Mouse (Mus musculus) forebrain, embryonic 15.5 days (tissue): ENCODE results near the gene Dlgap1. TPM values are rescaled to one million over a fixed set of nuclear protein-coding genes. Genes with fewer than 3 reads are reported as not detected.
"Not testable (repeated sequence)": the region's sequence is repeated elsewhere in the genome, so short reads cannot be mapped to it uniquely, and the experiment has no call there.

Experiments used
- ATAC-seq: fragments of 200-750 bp; cut with Nextera tagmentation; replicated peaks from 2 replicates; pipeline ENCODE4 v1.8.0; 2017; ENCODE audit warnings: mild to moderate bottlenecking, moderate TSS enrichment, moderate library complexity
- H3K27ac ChIP-seq: fragments of 300-500 bp; sonication (generic); replicated peaks from 2 replicates; pipeline ENCODE4 v1.5.1; 2015; ENCODE audit warnings: mild to moderate bottlenecking, inconsistent platforms
- H3K27me3 ChIP-seq: fragments of 300-500 bp; sonication (generic); 2 replicates; pipeline ENCODE4 v1.6.1; 2015; ENCODE audit warnings: inconsistent platforms
- H3K36me3 ChIP-seq: fragments of 300-500 bp; sonication (generic); 2 replicates; pipeline ENCODE4 v1.6.1; 2015; ENCODE audit warnings: mild to moderate bottlenecking, inconsistent platforms
- H3K4me1 ChIP-seq: fragments of 300-500 bp; sonication (generic); 2 replicates; pipeline ENCODE4 v1.6.1; 2015; ENCODE audit warnings: inconsistent platforms
- H3K4me2 ChIP-seq: fragments of 300-500 bp; sonication (generic); replicated peaks from 2 replicates; pipeline ENCODE4 v1.6.1; 2015; ENCODE audit warnings: mild to moderate bottlenecking, inconsistent platforms
- H3K4me3 ChIP-seq: fragments of 300-500 bp; sonication (generic); 2 replicates; pipeline ENCODE4 v1.5.1; 2015; ENCODE audit warnings: mild to moderate bottlenecking, inconsistent platforms
- H3K9ac ChIP-seq: fragments of 300-500 bp; sonication (generic); replicated peaks from 2 replicates; pipeline ENCODE4 v1.6.1; 2015; ENCODE audit warnings: mild to moderate bottlenecking, inconsistent platforms
- H3K9me3 ChIP-seq: fragments of 300-500 bp; sonication (generic); 2 replicates; pipeline ENCODE4 v1.6.1; 2016; ENCODE audit warnings: inconsistent platforms
- WGBS: fragments of 180-500 bp; shearing (Covaris S2); methylation state at CpG from one replicate; pipeline ENCODE4 v1.1.7; 2015; ENCODE audit warnings: mixed read lengths; 5-methylcytosine and 5-hydroxymethylcytosine counted together
- polyA plus RNA-seq: library from polyadenylated mRNA; unstranded; fragments of >200 nt; fragmentation: Nextera tagmentation; extraction: Ambion mirVana; gene quantifications from 2 replicates; pipeline ENCODE4 v1.2.1, GENCODE M21; 2015

The Dlgap1 gene
- polyA plus RNA-seq, 1 experiment from 2014 or later, result 31.0 TPM

- no peak overlapping the region for H3K27ac ChIP-seq
- H3K36me3 ChIP-seq, result no peaks in the 10 kb centered on the region
- no peaks in the 10 kb centered on the region for H3K9me3 ChIP-seq
- WGBS, result 55% methylated on average over 13 of the region's 13 CpGs
- ATAC-seq, result no peak
- no peak overlapping the region for H3K9ac ChIP-seq
- H3K4me1 ChIP-seq, result 0 out of 2 replicates have a peak, but pooled peaks cover 3% of the 10 kb centered on the region
- no peak overlapping the region for H3K4me2 ChIP-seq
- no peak overlapping the region for H3K4me3 ChIP-seq
- no peaks in the 10 kb centered on the region for H3K27me3 ChIP-seq
Observed at GRCm38 (mm10) chr17:70586735-70587425, 618.0 kb downstream of the Dlgap1 start.

DNA sequence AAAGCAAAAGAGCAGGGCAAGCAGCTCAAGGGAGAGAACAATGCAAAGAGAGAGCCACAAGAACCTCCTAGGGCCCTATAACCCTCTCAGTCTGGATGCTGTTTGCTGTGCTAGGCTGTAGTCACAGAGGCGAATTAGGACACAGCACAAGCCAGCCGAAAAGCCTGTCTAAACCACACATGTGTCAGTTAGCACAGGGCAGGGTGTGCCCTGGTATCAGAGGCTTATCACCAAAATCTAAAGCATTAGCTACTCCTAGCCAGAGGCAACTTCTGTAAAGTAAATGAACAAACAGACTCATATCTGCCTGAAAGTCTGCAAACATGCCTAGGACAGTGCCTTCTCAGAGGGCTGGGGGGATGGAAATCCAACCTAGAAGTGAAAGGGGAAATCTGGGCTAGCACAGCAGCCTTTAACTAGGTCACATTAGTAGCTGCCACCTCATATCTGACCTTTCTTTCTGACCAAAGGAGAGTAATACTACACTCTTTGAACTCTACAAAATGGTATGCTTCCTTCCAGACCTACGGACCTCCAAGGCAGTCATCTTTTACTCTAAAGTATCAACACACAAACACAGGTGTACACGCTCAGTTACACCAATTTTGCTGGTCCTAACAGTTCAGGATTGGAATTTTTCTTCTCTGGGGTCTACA, 619.2 kb downstream of the Dlgap1 start:
- not testable (repeated sequence) for H3K4me2 ChIP-seq, H3K27ac ChIP-seq, H3K9ac ChIP-seq, H3K27me3 ChIP-seq, ATAC-seq, H3K36me3 ChIP-seq, H3K4me1 ChIP-seq, H3K9me3 ChIP-seq, H3K4me3 ChIP-seq
- WGBS, result 83% methylated on average over 3 of the region's 4 CpGs

- no peak overlapping the region for H3K4me3 ChIP-seq
- H3K27me3 ChIP-seq, result no peaks in the 10 kb centered on the region
- H3K9ac ChIP-seq, result no peak overlapping the region
- 0 out of 2 replicates have a peak, but pooled peaks cover 3% of the 10 kb centered on the region for H3K4me1 ChIP-seq
- H3K4me2 ChIP-seq, result no peak overlapping the region
- no peaks in the 10 kb centered on the region for H3K36me3 ChIP-seq
- no peaks in the 10 kb centered on the region for H3K9me3 ChIP-seq
- 65% methylated on average over 6 of the region's 6 CpGs for WGBS
- ATAC-seq, result no peak
- H3K27ac ChIP-seq, result no peak overlapping the region
Observed at GRCm38 (mm10) chr17:70588691-70589090, 619.8 kb downstream of the Dlgap1 start.

DNA sequence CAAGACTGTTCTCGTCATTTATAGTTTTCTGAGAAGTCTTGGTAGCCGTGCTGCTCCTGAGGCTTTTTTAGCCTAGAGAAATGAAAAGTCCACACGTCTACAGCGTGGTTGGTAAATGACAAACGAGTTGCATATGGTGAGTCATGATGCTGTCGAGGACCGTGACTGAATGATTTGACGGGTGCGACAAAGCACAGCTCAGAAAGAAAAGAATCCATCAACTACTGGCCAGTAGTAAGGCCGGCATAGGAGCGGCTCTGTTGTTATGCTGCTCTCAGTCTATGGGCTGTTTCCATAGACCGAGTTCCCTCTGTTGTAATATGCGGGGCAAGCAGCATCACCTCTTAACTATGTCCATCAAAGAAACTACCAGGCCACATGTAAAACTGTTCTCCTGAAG, 620.3 kb downstream of the Dlgap1 start:
- Histone ChIP-seq H3K36me3 (no peaks in the 10 kb centered on the region), H3K9ac (no peak overlapping the region), H3K4me1 (0 out of 2 replicates have a peak, but pooled peaks cover 3% of the 10 kb centered on the region), H3K4me2 (no peak overlapping the region), H3K4me3 (no peak overlapping the region), H3K27ac (no peak overlapping the region), H3K9me3 (no peaks in the 10 kb centered on the region), H3K27me3 (no peaks in the 10 kb centered on the region)
- 67% methylated on average over 13 of the region's 13 CpGs for WGBS
- no peak for ATAC-seq

DNA sequence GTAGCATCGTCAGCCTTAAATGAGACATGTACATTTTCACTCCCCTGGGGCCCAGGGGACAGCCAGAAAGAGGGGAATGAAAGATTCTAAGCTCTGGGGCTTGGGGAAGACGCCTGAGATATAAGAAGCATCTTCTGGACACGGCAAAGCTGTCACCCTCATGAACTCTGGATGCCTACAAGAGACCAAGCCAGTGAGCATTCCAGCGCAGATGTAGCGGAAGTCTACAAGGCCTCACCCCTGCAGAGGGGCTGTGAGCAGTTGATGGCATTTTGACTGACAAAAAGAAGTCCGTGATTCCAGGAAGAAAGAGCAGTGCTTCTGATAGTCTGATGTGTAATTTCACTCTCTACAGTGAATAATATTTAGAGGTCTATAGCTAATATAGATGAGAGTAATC, 621.6 kb downstream of the Dlgap1 start:
- ATAC-seq, result no peak
- H3K4me1 ChIP-seq, result 0 out of 2 replicates have a peak, but pooled peaks cover 3% of the 10 kb centered on the region
- H3K4me2 ChIP-seq, result no peak overlapping the region
- H3K9me3 ChIP-seq, result no peaks in the 10 kb centered on the region
- H3K36me3 ChIP-seq, result no peaks in the 10 kb centered on the region
- no peak overlapping the region for H3K9ac ChIP-seq
- 65% methylated on average over 6 of the region's 6 CpGs for WGBS
- no peak overlapping the region for H3K27ac ChIP-seq
- no peaks in the 10 kb centered on the region for H3K27me3 ChIP-seq
- no peak overlapping the region for H3K4me3 ChIP-seq

- Histone ChIP-seq H3K4me2 (no peak overlapping the region), H3K27ac (no peak overlapping the region)
- 65% methylated on average over 1 of the region's 1 CpGs for WGBS
Observed at GRCm38 (mm10) chr17:70594277-70594676, 625.4 kb downstream of the Dlgap1 start.

DNA sequence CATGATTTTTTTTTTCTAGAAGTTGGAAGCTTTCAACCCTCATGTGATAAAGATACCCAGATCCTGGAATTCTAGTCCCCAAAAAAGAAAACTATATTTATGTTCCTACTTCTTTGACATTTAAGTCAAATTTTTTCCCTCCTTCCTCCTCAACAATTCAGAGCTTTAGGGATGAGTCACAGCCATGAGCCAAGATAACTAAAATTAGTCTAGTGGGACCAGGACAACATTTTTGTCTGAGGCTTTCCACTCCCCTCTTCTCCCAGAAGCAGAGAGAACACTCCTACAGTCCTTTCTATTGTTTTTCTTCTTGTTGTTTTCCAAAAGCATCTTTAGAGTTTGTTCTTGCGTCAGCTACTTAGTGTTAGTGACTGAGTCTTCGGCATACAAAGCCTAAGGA, 627.5 kb downstream of the Dlgap1 start:
- no peak for ATAC-seq
- no peaks in the 10 kb centered on the region for H3K27me3 ChIP-seq

More at GRCm38 (mm10) chr17:70594277-70594676, 625.4 kb downstream of the Dlgap1 start:
- Histone ChIP-seq H3K9ac (no peak overlapping the region), H3K4me1 (no peaks in the 10 kb centered on the region), H3K9me3 (no peaks in the 10 kb centered on the region), H3K27me3 (no peaks in the 10 kb centered on the region), H3K4me3 (no peak overlapping the region), H3K36me3 (no peaks in the 10 kb centered on the region)
- ATAC-seq, result no peak

GRCm38 (mm10) chr17:70600462-70600861, 631.6 kb downstream of the Dlgap1 start:
- Histone ChIP-seq H3K9me3 (no peaks in the 10 kb centered on the region), H3K27me3 (no peaks in the 10 kb centered on the region), H3K36me3 (no peaks in the 10 kb centered on the region), H3K9ac (no peak overlapping the region), H3K27ac (no peak overlapping the region), H3K4me3 (no peak overlapping the region), H3K4me1 (no peaks in the 10 kb centered on the region), H3K4me2 (no peak overlapping the region)
- 82% methylated on average over 6 of the region's 6 CpGs for WGBS
- ATAC-seq, result no peak

More for the DNA sequence above, 627.5 kb downstream of the Dlgap1 start:
- H3K9ac ChIP-seq, result no peak overlapping the region
- no peak overlapping the region for H3K4me3 ChIP-seq
- H3K4me2 ChIP-seq, result no peak overlapping the region
- H3K36me3 ChIP-seq, result no peaks in the 10 kb centered on the region
- H3K27ac ChIP-seq, result no peak overlapping the region
- no peaks in the 10 kb centered on the region for H3K4me1 ChIP-seq
- no peaks in the 10 kb centered on the region for H3K9me3 ChIP-seq
- WGBS, result 82% methylated on average over 2 of the region's 2 CpGs

GRCm38 (mm10) chr17:70602051-70602450, 633.2 kb downstream of the Dlgap1 start:
- ATAC-seq, result no peak
- Histone ChIP-seq H3K9me3 (no peaks in the 10 kb centered on the region), H3K9ac (no peak overlapping the region), H3K4me2 (no peak overlapping the region), H3K27me3 (no peaks in the 10 kb centered on the region), H3K4me3 (no peak overlapping the region), H3K4me1 (no peaks in the 10 kb centered on the region), H3K27ac (no peak overlapping the region), H3K36me3 (no peaks in the 10 kb centered on the region)
- WGBS, result 91% methylated on average over 7 of the region's 7 CpGs

DNA sequence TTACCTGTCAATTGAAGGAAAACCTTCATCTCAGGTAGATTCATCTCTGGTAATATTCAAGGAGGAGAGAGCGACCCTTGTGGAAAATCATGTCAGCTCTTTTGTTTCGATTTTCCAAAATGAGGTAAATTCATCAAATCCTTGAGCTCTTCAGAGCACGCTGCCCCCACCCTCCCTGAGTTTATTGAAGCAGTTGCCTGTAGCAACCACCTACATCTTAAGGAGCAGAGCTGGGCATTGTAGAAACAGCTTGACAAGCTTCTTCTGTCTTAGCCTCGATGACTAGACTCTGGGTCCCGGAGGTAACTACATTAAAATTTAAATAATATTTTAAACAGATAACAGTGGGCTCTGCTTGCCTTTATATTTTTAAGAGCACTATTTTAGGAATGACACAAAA, 636.8 kb downstream of the Dlgap1 start:
- WGBS, result 86% methylated on average over 5 of the region's 5 CpGs
- Histone ChIP-seq H3K27me3 (no peaks in the 10 kb centered on the region), H3K9ac (no peak overlapping the region), H3K36me3 (no peaks in the 10 kb centered on the region), H3K4me2 (no peak overlapping the region), H3K9me3 (no peaks in the 10 kb centered on the region), H3K4me1 (no peaks in the 10 kb centered on the region), H3K27ac (no peak overlapping the region), H3K4me3 (no peak overlapping the region)
- no peak for ATAC-seq

DNA sequence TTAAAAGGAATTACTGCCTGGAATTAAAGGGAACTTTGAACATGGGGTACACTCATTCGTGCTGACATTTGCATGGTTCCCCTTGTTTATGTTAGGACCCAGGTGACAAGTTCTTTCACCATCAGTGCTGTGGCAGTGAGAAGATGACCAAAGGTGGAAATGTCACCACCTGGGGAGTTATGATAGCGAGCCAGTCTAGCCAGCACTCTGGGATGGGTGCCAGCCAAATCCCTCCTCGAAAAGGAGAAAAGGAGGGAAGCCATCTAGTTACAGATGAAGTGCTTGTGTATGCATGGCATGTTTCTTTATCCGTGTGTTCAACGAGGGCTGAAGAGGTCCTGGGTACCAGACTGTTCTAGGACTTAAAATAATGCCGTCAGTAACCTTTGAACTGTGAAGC, 643.3 kb downstream of the Dlgap1 start:
- Histone ChIP-seq H3K9me3 (no peaks in the 10 kb centered on the region), H3K27me3 (no peaks in the 10 kb centered on the region), H3K9ac (no peak overlapping the region), H3K4me2 (no peak overlapping the region), H3K36me3 (no peaks in the 10 kb centered on the region), H3K4me3 (no peak overlapping the region), H3K27ac (no peak overlapping the region), H3K4me1 (no peaks in the 10 kb centered on the region)
- ATAC-seq, result no peak
- 58% methylated on average over 6 of the region's 6 CpGs for WGBS

DNA sequence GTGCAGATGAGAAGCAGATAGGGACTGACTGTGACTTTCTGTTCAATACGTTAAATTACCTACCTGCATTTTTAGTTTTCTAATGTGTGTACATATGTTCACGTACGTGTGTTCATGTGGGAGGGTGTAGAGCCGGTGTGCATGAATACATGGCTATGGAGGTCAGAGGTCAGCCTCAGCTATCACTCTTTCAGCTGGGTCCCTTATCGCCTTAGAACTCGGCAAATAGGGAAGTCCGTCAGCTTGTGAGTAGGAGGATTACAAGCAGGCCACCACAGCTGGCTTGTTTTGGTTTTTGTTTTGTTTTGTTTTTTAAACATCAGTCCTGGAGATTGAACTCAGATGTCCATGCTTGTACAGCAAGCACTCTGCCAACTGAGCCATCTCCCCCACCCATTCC, 645.0 kb downstream of the Dlgap1 start:
- H3K4me2 ChIP-seq, result no peak overlapping the region
- ATAC-seq, result no peak
- no peak overlapping the region for H3K9ac ChIP-seq
- H3K4me3 ChIP-seq, result no peak overlapping the region
- WGBS, result 94% methylated on average over 7 of the region's 7 CpGs
- no peaks in the 10 kb centered on the region for H3K4me1 ChIP-seq
- no peak overlapping the region for H3K27ac ChIP-seq
- H3K27me3 ChIP-seq, result no peaks in the 10 kb centered on the region
- no peaks in the 10 kb centered on the region for H3K9me3 ChIP-seq
- no peaks in the 10 kb centered on the region for H3K36me3 ChIP-seq
